Mouse (Mus musculus) gastrocnemius, adult 18-20 months (tissue): Measurements from ENCODE around the gene Olfr810. TPM values are rescaled to one million over a fixed set of nuclear protein-coding genes. Genes with fewer than 3 reads are reported as not detected.

ENCODE experiments used
- DNase-seq: peaks from one replicate; pipeline ENCODE4 v3.0.0; 2021; ENCODE audit warnings: low spot score
- long read RNA-seq, 2 experiments: library from polyadenylated mRNA; stranded (forward); transcript quantifications; one replicate each; pipeline ENCODE4 v2.0.0; 2021
- total RNA-seq, 2 experiments: library from RNA; stranded (reverse); gene quantifications; 2 replicates each; pipeline ENCODE4 v1.2.3; 2021

The Olfr810 gene
- not detected for total RNA-seq
- long read RNA-seq, experiment 1 = 0 reads
- long read RNA-seq, experiment 2 = 0 reads

GRCm38 (mm10) chr10:129794817-129795216, at the start of gene Olfr810:
Gene Olfr810, minus strand, starts transcription at chr10:129794917.
- DNase-seq = no peak

DNA sequence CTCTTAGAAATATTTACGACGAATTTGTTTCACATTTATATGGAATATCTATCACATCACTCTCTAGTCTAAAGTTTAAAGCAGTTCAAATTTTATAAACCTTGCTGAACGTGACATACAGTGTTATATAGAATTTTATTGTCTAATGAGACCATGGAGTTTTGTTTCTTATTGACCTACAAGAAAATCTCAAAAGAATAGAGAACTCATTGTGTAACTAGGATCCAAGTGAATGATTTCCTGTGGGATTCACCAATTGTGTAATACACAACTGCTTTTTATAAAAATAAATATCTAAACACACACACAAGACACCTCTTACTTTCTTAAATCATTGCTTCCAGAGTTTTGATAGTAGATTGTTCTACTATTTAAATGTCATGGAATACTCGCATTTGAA, 9.6 kb upstream of the Olfr810 start, which contains the start of gene Olfr811:
Gene Olfr811 (minus strand): TSS at position 101 of the 400 bp plus-strand sequence.
- no peak for DNase-seq

DNA sequence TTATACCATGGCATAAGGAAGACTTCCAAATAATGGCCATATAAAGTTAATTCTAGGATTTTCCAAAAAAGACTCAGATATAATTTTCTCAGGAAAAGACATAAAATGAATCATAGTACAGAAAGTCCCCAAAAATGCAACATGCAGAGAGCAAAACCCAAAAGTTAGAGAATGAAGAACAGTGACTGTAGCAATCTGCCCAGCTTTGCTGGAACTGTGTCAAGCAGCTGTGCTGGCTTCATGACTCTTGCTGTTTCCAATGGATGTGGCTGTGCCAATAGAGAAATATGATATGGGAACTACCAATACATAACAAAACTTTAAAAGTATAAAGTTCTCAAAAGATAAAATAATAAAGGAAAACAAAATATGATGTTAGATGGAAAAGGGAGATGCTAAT, 16.6 kb downstream of the Olfr810 start:
- DNase-seq = peak; percentile 46

DNA sequence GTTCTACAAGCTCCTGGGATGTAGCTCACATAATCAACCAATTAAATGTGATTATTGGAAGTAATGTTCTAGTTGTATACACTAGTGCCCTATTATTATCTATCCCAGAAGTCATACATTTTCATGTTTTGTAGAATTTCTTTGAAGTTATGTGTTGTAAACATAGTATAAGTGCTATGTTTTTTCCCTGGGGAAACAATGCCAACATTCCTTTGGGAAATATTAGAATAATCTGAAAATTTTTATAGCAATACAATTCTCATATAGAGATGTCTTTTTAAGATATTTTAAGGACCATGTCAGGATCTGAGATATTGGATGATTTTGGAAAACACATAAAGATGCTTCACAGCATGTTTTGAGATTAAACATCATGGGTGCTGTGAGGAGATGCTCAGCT, 20.4 kb downstream of the Olfr810 start, which contains the start of gene Olfr809:
Gene Olfr809 (plus strand): TSS at position 301 of the 400 bp plus-strand sequence.
- DNase-seq = no peak

DNA sequence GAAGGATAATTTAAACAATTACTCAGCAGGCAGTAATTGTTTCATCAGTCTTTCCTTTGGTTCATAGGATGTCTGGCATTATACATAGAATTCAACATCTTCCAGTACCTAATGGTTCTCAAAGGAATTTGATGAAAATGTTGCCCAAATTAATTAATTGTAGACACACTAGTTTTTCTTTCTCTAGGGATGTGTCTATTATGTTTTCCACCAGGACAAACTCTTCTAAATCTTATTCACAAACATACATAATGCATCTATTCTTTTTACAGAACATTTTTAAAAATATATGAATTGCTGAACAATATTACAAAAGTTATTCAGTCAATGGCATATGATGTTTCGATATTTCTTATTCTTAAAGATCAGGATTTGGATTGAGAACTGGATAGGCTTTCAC, 29.5 kb downstream of the Olfr810 start, which contains the start of gene Olfr808:
Gene Olfr808 (plus strand): TSS at position 301 of the 400 bp plus-strand sequence.
- DNase-seq = no peak

DNA sequence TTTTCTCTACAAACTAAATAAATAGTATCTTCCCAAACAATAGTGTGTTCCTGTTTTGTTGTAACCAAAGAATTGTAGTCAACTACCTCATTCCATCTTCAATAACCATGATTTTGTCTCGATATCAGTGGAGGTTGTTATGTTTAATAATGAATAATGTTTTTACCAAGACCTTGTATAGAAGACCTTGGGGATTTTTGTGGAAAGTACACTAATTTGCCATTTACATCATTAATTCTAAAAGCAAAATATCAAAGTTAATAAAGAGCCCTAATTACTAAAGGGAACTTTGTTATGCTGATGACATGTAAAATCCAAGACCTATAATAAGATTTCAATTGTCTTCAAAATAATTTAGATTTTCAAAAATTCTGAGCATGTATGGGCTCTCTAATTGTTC, 37.0 kb downstream of the Olfr810 start, which contains the start of gene Olfr807:
Gene Olfr807 (minus strand): TSS at position 101 of the 400 bp plus-strand sequence.
- no peak for DNase-seq

DNA sequence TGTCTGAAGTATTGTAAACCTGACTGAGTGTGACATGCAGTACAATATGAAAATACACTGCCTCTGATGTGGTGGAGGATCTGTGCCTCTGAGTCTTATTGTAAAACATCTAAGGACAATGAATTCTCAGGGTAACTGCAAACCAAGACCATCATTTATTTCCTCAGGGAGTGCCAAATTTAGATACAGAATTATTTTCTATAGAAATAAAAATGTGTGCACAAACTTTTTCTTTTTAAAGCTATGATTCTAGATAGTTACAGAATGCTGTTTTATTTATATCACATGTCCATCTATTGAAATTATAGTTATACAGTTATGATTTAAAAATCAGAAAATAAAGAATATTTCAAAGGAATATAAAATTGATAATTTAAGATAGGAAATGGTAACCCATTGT, 52.9 kb downstream of the Olfr810 start, which contains the start of gene Olfr806:
Gene Olfr806 (minus strand): TSS at position 101 of the 400 bp plus-strand sequence.
- no peak for DNase-seq

Other genes starting within 250 kb of the Olfr810 start
- not detected for gene Olfr794, start 227.3 kb downstream of the Olfr810 start, total RNA-seq
- gene Olfr796, start 182.3 kb downstream of the Olfr810 start, total RNA-seq = not detected
- not detected for gene Olfr798, start 167.0 kb downstream of the Olfr810 start, total RNA-seq
- not detected for gene Olfr799, start 157.4 kb downstream of the Olfr810 start, total RNA-seq
- gene Olfr800, start 137.2 kb downstream of the Olfr810 start, total RNA-seq = not detected
- gene Olfr801, start 121.1 kb downstream of the Olfr810 start, total RNA-seq = not detected
- not detected for gene Olfr802, start 106.7 kb downstream of the Olfr810 start, total RNA-seq
- gene Olfr803, start 100.6 kb downstream of the Olfr810 start, total RNA-seq = not detected
- not detected for gene Olfr804, start 91.7 kb downstream of the Olfr810 start, total RNA-seq
- gene Olfr805, start 65.5 kb downstream of the Olfr810 start, total RNA-seq = not detected
- not detected for gene Olfr806, start 53.0 kb downstream of the Olfr810 start, total RNA-seq
- not detected for gene Olfr807, start 37.1 kb downstream of the Olfr810 start, total RNA-seq
- gene Olfr808, start 29.4 kb downstream of the Olfr810 start, total RNA-seq = not detected
- not detected for gene Olfr809, start 20.3 kb downstream of the Olfr810 start, total RNA-seq
- not detected for gene Olfr811, start 9.5 kb upstream of the Olfr810 start, total RNA-seq
- not detected for gene Olfr812, start 51.2 kb upstream of the Olfr810 start, total RNA-seq
- not detected for gene Olfr813, start 60.5 kb upstream of the Olfr810 start, total RNA-seq
- gene Olfr814, start 84.9 kb upstream of the Olfr810 start, total RNA-seq = not detected
- not detected for gene Olfr815, start 111.0 kb upstream of the Olfr810 start, total RNA-seq
- not detected for gene Olfr816, start 120.7 kb upstream of the Olfr810 start, total RNA-seq
- not detected for gene Olfr818, start 154.2 kb upstream of the Olfr810 start, total RNA-seq
- gene Olfr819, start 172.3 kb upstream of the Olfr810 start, total RNA-seq = not detected
- gene Olfr247, start 181.2 kb upstream of the Olfr810 start, total RNA-seq = not detected
- gene Gm10310, start 190.1 kb upstream of the Olfr810 start, total RNA-seq = not detected
- not detected for gene Olfr820, start 217.7 kb upstream of the Olfr810 start, total RNA-seq
- gene Olfr821, start 235.4 kb upstream of the Olfr810 start, total RNA-seq = not detected